Mouse (Mus musculus): ENCODE measurements at regions not wholly inside any gene's neighbourhood (a gene's known extent, or its start where the extent isn't known, plus 50 kb on each side); places are given as distances from the start of the nearest gene placed in this dataset.

GRCm38 (mm10) chr10:11739574-11740368, 396.6 kb downstream of the Epm2a start:
- no peak overlapping the region for H3K4me2 ChIP-seq (ENCODE audit: low read depth, low read length)
- H3K27ac ChIP-seq (ENCODE audit: low read depth), result no peak overlapping the region
- 83% methylated on average over 5 of the region's 5 CpGs for WGBS (ENCODE audit: insufficient replicate concordance)
- DNase-seq, result no peak
- no peak for ATAC-seq
- no peaks in the 10 kb centered on the region; the same call in 1 of the 2 replicates for H3K9me3 ChIP-seq (ENCODE audit: low read length)
- H3K4me1 ChIP-seq (ENCODE audit: insufficient read depth), result no peaks in the 10 kb centered on the region
- no peak overlapping the region for H3K9ac ChIP-seq (replicated peaks)
- no peak for TF ChIP-seq EP300 (IDR thresholded peaks at IDR 0.05; ENCODE audit: low read depth)
- TF ChIP-seq CTCF (IDR thresholded peaks at IDR 0.05; ENCODE audit: low read depth), result no peak
- H3K36me3 ChIP-seq (replicated peaks; ENCODE audit: insufficient read depth, low read length), result no peaks in the 10 kb centered on the region
- no peaks in the 10 kb centered on the region for H3K27me3 ChIP-seq (ENCODE audit: insufficient read depth, low read length)
- no peak overlapping the region for H3K4me3 ChIP-seq (ENCODE audit: low read depth, low read length)

- Histone ChIP-seq H3K4me3 (ENCODE audit: low read depth, low read length) (no peak overlapping the region), H3K9me3 (ENCODE audit: low read length) (no peaks in the 10 kb centered on the region), H3K27ac (ENCODE audit: low read depth) (no peak overlapping the region), H3K4me1 (ENCODE audit: insufficient read depth) (no peaks in the 10 kb centered on the region), H3K27me3 (ENCODE audit: insufficient read depth, low read length) (no peaks in the 10 kb centered on the region), H3K4me2 (ENCODE audit: low read depth, low read length) (no peak overlapping the region), H3K36me3 (replicated peaks; ENCODE audit: insufficient read depth, low read length) (no peaks in the 10 kb centered on the region), H3K9ac (replicated peaks) (no peak overlapping the region)
- ATAC-seq (no peak), DNase-seq (no peak)
- TF ChIP-seq CTCF (IDR thresholded peaks at IDR 0.05; ENCODE audit: low read depth) (no peak), EP300 (IDR thresholded peaks at IDR 0.05; ENCODE audit: low read depth) (no peak)
- 86% methylated on average over 4 of the region's 4 CpGs for WGBS (ENCODE audit: insufficient replicate concordance)
Observed at GRCm38 (mm10) chr10:11745587-11745986, 402.4 kb downstream of the Epm2a start.

GRCm38 (mm10) chr10:11746959-11747358, 403.8 kb downstream of the Epm2a start:
- Histone ChIP-seq H3K27me3 (ENCODE audit: insufficient read depth, low read length) (no peaks in the 10 kb centered on the region), H3K4me1 (ENCODE audit: insufficient read depth) (no peaks in the 10 kb centered on the region), H3K27ac (ENCODE audit: low read depth) (no peak overlapping the region), H3K4me3 (ENCODE audit: low read depth, low read length) (no peak overlapping the region), H3K9ac (replicated peaks) (no peak overlapping the region), H3K9me3 (ENCODE audit: low read length) (no peaks in the 10 kb centered on the region), H3K4me2 (ENCODE audit: low read depth, low read length) (no peak overlapping the region), H3K36me3 (replicated peaks; ENCODE audit: insufficient read depth, low read length) (no peaks in the 10 kb centered on the region)
- TF ChIP-seq CTCF (IDR thresholded peaks at IDR 0.05; ENCODE audit: low read depth) (no peak), EP300 (IDR thresholded peaks at IDR 0.05; ENCODE audit: low read depth) (no peak)
- no peak for ATAC-seq
- DNase-seq, result no peak

GRCm38 (mm10) chr10:11755105-11755730, 412.0 kb downstream of the Epm2a start:
- no peak overlapping the region for H3K9ac ChIP-seq (replicated peaks)
- no peaks in the 10 kb centered on the region for H3K36me3 ChIP-seq (replicated peaks; ENCODE audit: insufficient read depth, low read length)
- no peak for DNase-seq
- H3K4me3 ChIP-seq (ENCODE audit: low read depth, low read length), result no peak overlapping the region
- WGBS (ENCODE audit: insufficient replicate concordance), result 66% methylated on average over 5 of the region's 5 CpGs
- H3K27me3 ChIP-seq (ENCODE audit: insufficient read depth, low read length), result no peaks in the 10 kb centered on the region
- H3K4me2 ChIP-seq (ENCODE audit: low read depth, low read length), result no peak overlapping the region
- H3K9me3 ChIP-seq (ENCODE audit: low read length), result no peaks in the 10 kb centered on the region
- H3K27ac ChIP-seq (ENCODE audit: low read depth), result no peak overlapping the region
- TF ChIP-seq CTCF (IDR thresholded peaks at IDR 0.05; ENCODE audit: low read depth) (no peak), EP300 (IDR thresholded peaks at IDR 0.05; ENCODE audit: low read depth) (no peak)
- H3K4me1 ChIP-seq (ENCODE audit: insufficient read depth), result no peaks in the 10 kb centered on the region
- ATAC-seq, result no peak

- Histone ChIP-seq H3K36me3 (replicated peaks; ENCODE audit: insufficient read depth, low read length) (no peaks in the 10 kb centered on the region), H3K27me3 (ENCODE audit: insufficient read depth, low read length) (no peaks in the 10 kb centered on the region), H3K9ac (replicated peaks) (no peak overlapping the region), H3K4me2 (ENCODE audit: low read depth, low read length) (no peak overlapping the region), H3K9me3 (ENCODE audit: low read length) (peaks cover 3% of the 10 kb centered on the region; the same call in 1 of the 2 replicates), H3K4me1 (ENCODE audit: insufficient read depth) (no peaks in the 10 kb centered on the region), H3K27ac (ENCODE audit: low read depth) (no peak overlapping the region), H3K4me3 (ENCODE audit: low read depth, low read length) (no peak overlapping the region)
- WGBS (ENCODE audit: insufficient replicate concordance), result 76% methylated on average over 6 of the region's 6 CpGs
- DNase-seq (no peak), ATAC-seq (no peak)
- TF ChIP-seq CTCF (IDR thresholded peaks at IDR 0.05; ENCODE audit: low read depth) (no peak), EP300 (IDR thresholded peaks at IDR 0.05; ENCODE audit: low read depth) (no peak)
Observed at GRCm38 (mm10) chr10:11777894-11778293, 434.7 kb downstream of the Epm2a start.

GRCm38 (mm10) chr10:11780302-11780701, 437.1 kb downstream of the Epm2a start:
- WGBS (ENCODE audit: insufficient replicate concordance), result 58% methylated on average over 2 of the region's 2 CpGs
- no peak overlapping the region for H3K4me3 ChIP-seq (ENCODE audit: low read depth, low read length)
- no peak for DNase-seq
- no peak overlapping the region for H3K9ac ChIP-seq (replicated peaks)
- no peaks in the 10 kb centered on the region for H3K4me1 ChIP-seq (ENCODE audit: insufficient read depth)
- no peak overlapping the region for H3K4me2 ChIP-seq (ENCODE audit: low read depth, low read length)
- no peaks in the 10 kb centered on the region for H3K9me3 ChIP-seq (ENCODE audit: low read length)
- H3K36me3 ChIP-seq (replicated peaks; ENCODE audit: insufficient read depth, low read length), result no peaks in the 10 kb centered on the region
- H3K27ac ChIP-seq (ENCODE audit: low read depth), result no peak overlapping the region
- no peak for ATAC-seq
- TF ChIP-seq CTCF (IDR thresholded peaks at IDR 0.05; ENCODE audit: low read depth), result no peak
- TF ChIP-seq EP300 (IDR thresholded peaks at IDR 0.05; ENCODE audit: low read depth), result no peak
- no peaks in the 10 kb centered on the region for H3K27me3 ChIP-seq (ENCODE audit: insufficient read depth, low read length)
